Mouse (Mus musculus) midbrain, embryonic 13.5 days (tissue): ENCODE measurements around the gene Tmem248. TPM values are rescaled to one million over a fixed set of nuclear protein-coding genes. Genes with fewer than 3 reads are reported as not detected.

ENCODE experiments used
- ATAC-seq: fragments of 200-750 bp; cut with Nextera tagmentation; 2 replicates; pipeline ENCODE4 v1.8.0; 2017; ENCODE audit warnings: mild to moderate bottlenecking, moderate TSS enrichment, moderate library complexity
- H3K27ac ChIP-seq: fragments of 300-500 bp; sonication (generic); 2 replicates; pipeline ENCODE4 v1.5.1; 2015; ENCODE audit warnings: inconsistent platforms, mild to moderate bottlenecking, moderate library complexity
- H3K27me3 ChIP-seq: fragments of 300-500 bp; sonication (generic); 2 replicates; pipeline ENCODE4 v1.6.1; 2015; ENCODE audit warnings: mild to moderate bottlenecking, inconsistent platforms
- H3K36me3 ChIP-seq: fragments of 300-500 bp; sonication (generic); 2 replicates; pipeline ENCODE4 v1.6.1; 2015; ENCODE audit warnings: mild to moderate bottlenecking, inconsistent platforms
- H3K4me1 ChIP-seq: fragments of 300-500 bp; sonication (generic); replicated peaks from 2 replicates; pipeline ENCODE4 v1.6.1; 2015; ENCODE audit warnings: inconsistent platforms
- H3K4me2 ChIP-seq: fragments of 300-500 bp; sonication (generic); replicated peaks from 2 replicates; pipeline ENCODE4 v1.6.1; 2015; ENCODE audit warnings: moderate library complexity, mild to moderate bottlenecking, inconsistent platforms
- H3K4me3 ChIP-seq: fragments of 300-500 bp; sonication (generic); replicated peaks from 2 replicates; pipeline ENCODE4 v1.5.1; 2015; ENCODE audit warnings: mild to moderate bottlenecking, inconsistent platforms
- H3K9ac ChIP-seq: fragments of 300-500 bp; sonication (generic); replicated peaks from 2 replicates; pipeline ENCODE4 v1.6.1; 2015; ENCODE audit warnings: mild to moderate bottlenecking, inconsistent platforms
- H3K9me3 ChIP-seq: fragments of 300-500 bp; sonication (generic); 2 replicates; pipeline ENCODE4 v1.6.1; 2016; ENCODE audit warnings: mild to moderate bottlenecking, inconsistent platforms
- WGBS: fragments of 180-500 bp; shearing (Covaris S2); methylation state at CpG from one replicate; pipeline ENCODE4 v1.1.7; 2015; 5-methylcytosine and 5-hydroxymethylcytosine counted together
- polyA plus RNA-seq: library from polyadenylated mRNA; unstranded; fragments of >200 nt; fragmentation: Nextera tagmentation; extraction: Ambion mirVana; gene quantifications from 2 replicates; pipeline ENCODE4 v1.2.1, GENCODE M21; 2015

The Tmem248 gene
- polyA plus RNA-seq, 1 experiment from 2014 or later, result 24.0 TPM

GRCm38 (mm10) chr5:130205441-130206023 is 11.3 kb upstream of the Tmem248 start:
- 91% methylated on average over 3 of the region's 3 CpGs for WGBS
- no peaks in the 10 kb centered on the region for H3K27me3 ChIP-seq
- H3K4me2 ChIP-seq, result no peak overlapping the region
- no peak overlapping the region for H3K9ac ChIP-seq
- peaks cover 64% of the 10 kb centered on the region for H3K36me3 ChIP-seq
- ATAC-seq, result no peak
- H3K27ac ChIP-seq, result no peak overlapping the region
- H3K4me1 ChIP-seq, result no peaks in the 10 kb centered on the region
- H3K4me3 ChIP-seq, result no peak overlapping the region
- no peaks in the 10 kb centered on the region for H3K9me3 ChIP-seq

GRCm38 (mm10) chr5:130207299-130207698 is 9.6 kb upstream of the Tmem248 start:
- Histone ChIP-seq H3K4me2 (no peak overlapping the region), H3K36me3 (peaks cover 72% of the 10 kb centered on the region), H3K27ac (no peak overlapping the region), H3K9me3 (no peaks in the 10 kb centered on the region), H3K9ac (no peak overlapping the region), H3K4me3 (no peak overlapping the region), H3K4me1 (no peaks in the 10 kb centered on the region), H3K27me3 (no peaks in the 10 kb centered on the region)
- 96% methylated on average over 4 of the region's 4 CpGs for WGBS
- no peak for ATAC-seq

GRCm38 (mm10) chr5:130212956-130213355 is 3.9 kb upstream of the Tmem248 start:
- 89% methylated on average over 11 of the region's 11 CpGs for WGBS
- no peak overlapping the region for H3K4me2 ChIP-seq
- H3K4me1 ChIP-seq, result no peaks in the 10 kb centered on the region
- ATAC-seq, result no peak
- no peak overlapping the region for H3K27ac ChIP-seq
- no peak overlapping the region for H3K4me3 ChIP-seq
- H3K9ac ChIP-seq, result no peak overlapping the region
- H3K9me3 ChIP-seq, result no peaks in the 10 kb centered on the region
- no peaks in the 10 kb centered on the region for H3K27me3 ChIP-seq
- H3K36me3 ChIP-seq, result peaks cover 68% of the 10 kb centered on the region

- Histone ChIP-seq H3K27me3 (no peaks in the 10 kb centered on the region), H3K36me3 (peaks cover 26% of the 10 kb centered on the region), H3K9ac (no peak overlapping the region), H3K4me3 (no peak overlapping the region), H3K27ac (no peak overlapping the region), H3K4me2 (no peak overlapping the region), H3K9me3 (no peaks in the 10 kb centered on the region), H3K4me1 (peaks cover 8% of the 10 kb centered on the region)
- WGBS, result 91% methylated on average over 4 of the region's 4 CpGs
- ATAC-seq, result no peak
Observed at GRCm38 (mm10) chr5:130217406-130217805, 525 bp downstream of the Tmem248 start.

GRCm38 (mm10) chr5:130218336-130218735 is 1.5 kb downstream of the Tmem248 start:
- WGBS, result 89% methylated on average over 5 of the region's 5 CpGs
- H3K4me1 ChIP-seq, result peaks cover 15% of the 10 kb centered on the region
- H3K27me3 ChIP-seq, result no peaks in the 10 kb centered on the region
- H3K9ac ChIP-seq, result no peak overlapping the region
- no peak overlapping the region for H3K4me2 ChIP-seq
- peaks cover 17% of the 10 kb centered on the region for H3K36me3 ChIP-seq
- H3K27ac ChIP-seq, result no peak overlapping the region
- no peak overlapping the region for H3K4me3 ChIP-seq
- H3K9me3 ChIP-seq, result no peaks in the 10 kb centered on the region
- ATAC-seq, result no peak

GRCm38 (mm10) chr5:130221316-130221715 is 4.4 kb downstream of the Tmem248 start:
- Histone ChIP-seq H3K9me3 (no peaks in the 10 kb centered on the region), H3K36me3 (no peaks in the 10 kb centered on the region), H3K4me1 (peaks cover 25% of the 10 kb centered on the region), H3K4me2 (peak overlapping the region; percentile 70), H3K4me3 (peak overlapping the region; percentile 99), H3K27me3 (no peaks in the 10 kb centered on the region), H3K9ac (peak overlapping the region; percentile 97), H3K27ac (peak overlapping the region; percentile 83)
- no peak for ATAC-seq
- 45% methylated on average over 2 of the region's 2 CpGs for WGBS

- Histone ChIP-seq H3K4me2 (peak overlapping the region; percentile 70), H3K27ac (peak overlapping the region; percentile 83), H3K27me3 (no peaks in the 10 kb centered on the region), H3K36me3 (no peaks in the 10 kb centered on the region), H3K9ac (peak overlapping the region; percentile 97), H3K4me1 (peaks cover 25% of the 10 kb centered on the region), H3K4me3 (peak overlapping the region; percentile 99), H3K9me3 (no peaks in the 10 kb centered on the region)
- under 1% methylated on average over 10 of the region's 10 CpGs for WGBS
- peak; percentile 72; the same call in 1 of the 2 replicates for ATAC-seq
Observed at GRCm38 (mm10) chr5:130221760-130222145, 4.9 kb downstream of the Tmem248 start.

GRCm38 (mm10) chr5:130222146-130223004 is 5.5 kb downstream of the Tmem248 start:
- no peaks in the 10 kb centered on the region for H3K36me3 ChIP-seq
- H3K9me3 ChIP-seq, result no peaks in the 10 kb centered on the region
- peak overlapping the region; percentile 99 for H3K4me3 ChIP-seq
- H3K4me1 ChIP-seq, result peaks cover 25% of the 10 kb centered on the region
- peak; percentile 88 for ATAC-seq
- peak overlapping the region; percentile 83 for H3K27ac ChIP-seq
- peak overlapping the region; percentile 97 for H3K9ac ChIP-seq
- H3K27me3 ChIP-seq, result no peaks in the 10 kb centered on the region
- WGBS, result under 1% methylated on average over 88 of the region's 88 CpGs
- H3K4me2 ChIP-seq, result peak overlapping the region; percentile 70

- Histone ChIP-seq H3K36me3 (peaks cover 23% of the 10 kb centered on the region), H3K9ac (no peak overlapping the region), H3K27me3 (no peaks in the 10 kb centered on the region), H3K27ac (no peak overlapping the region), H3K4me2 (no peak overlapping the region), H3K9me3 (no peaks in the 10 kb centered on the region), H3K4me3 (no peak overlapping the region), H3K4me1 (peaks cover 17% of the 10 kb centered on the region)
- no peak for ATAC-seq
- 97% methylated on average over 3 of the region's 3 CpGs for WGBS
Observed at GRCm38 (mm10) chr5:130226790-130227189, 9.9 kb downstream of the Tmem248 start.

- no peaks in the 10 kb centered on the region for H3K9me3 ChIP-seq
- H3K36me3 ChIP-seq, result peaks cover 36% of the 10 kb centered on the region
- ATAC-seq, result no peak
- H3K27ac ChIP-seq, result no peak overlapping the region
- WGBS, result 87% methylated on average over 4 of the region's 4 CpGs
- no peaks in the 10 kb centered on the region for H3K27me3 ChIP-seq
- H3K4me1 ChIP-seq, result peaks cover 12% of the 10 kb centered on the region
- no peak overlapping the region for H3K4me3 ChIP-seq
- no peak overlapping the region for H3K9ac ChIP-seq
- no peak overlapping the region for H3K4me2 ChIP-seq
Observed at GRCm38 (mm10) chr5:130228120-130228519, 11.2 kb downstream of the Tmem248 start.

GRCm38 (mm10) chr5:130236302-130236701 is 19.4 kb downstream of the Tmem248 start:
- H3K36me3 ChIP-seq, result peaks cover 98% of the 10 kb centered on the region
- H3K9ac ChIP-seq, result no peak overlapping the region
- H3K4me3 ChIP-seq, result no peak overlapping the region
- 94% methylated on average over 8 of the region's 8 CpGs for WGBS
- no peak overlapping the region for H3K4me2 ChIP-seq
- H3K9me3 ChIP-seq, result no peaks in the 10 kb centered on the region
- no peak overlapping the region for H3K27ac ChIP-seq
- H3K27me3 ChIP-seq, result no peaks in the 10 kb centered on the region
- H3K4me1 ChIP-seq, result no peaks in the 10 kb centered on the region
- ATAC-seq, result no peak

- peaks cover 96% of the 10 kb centered on the region for H3K36me3 ChIP-seq
- no peaks in the 10 kb centered on the region for H3K27me3 ChIP-seq
- 91% methylated on average over 7 of the region's 7 CpGs for WGBS
- no peak overlapping the region for H3K9ac ChIP-seq
- no peaks in the 10 kb centered on the region for H3K9me3 ChIP-seq
- H3K4me1 ChIP-seq, result no peaks in the 10 kb centered on the region
- no peak overlapping the region for H3K4me2 ChIP-seq
- no peak overlapping the region for H3K27ac ChIP-seq
- H3K4me3 ChIP-seq, result no peak overlapping the region
- ATAC-seq, result no peak
Observed at GRCm38 (mm10) chr5:130239236-130239635, 22.4 kb downstream of the Tmem248 start.
